Mouse (Mus musculus): Measurements from ENCODE around the gene Saa3.
"Not testable (repeated sequence)": the region's sequence is repeated elsewhere in the genome, so short reads cannot be mapped to it uniquely, and the experiment has no call there.

Gene Saa3

DNA sequence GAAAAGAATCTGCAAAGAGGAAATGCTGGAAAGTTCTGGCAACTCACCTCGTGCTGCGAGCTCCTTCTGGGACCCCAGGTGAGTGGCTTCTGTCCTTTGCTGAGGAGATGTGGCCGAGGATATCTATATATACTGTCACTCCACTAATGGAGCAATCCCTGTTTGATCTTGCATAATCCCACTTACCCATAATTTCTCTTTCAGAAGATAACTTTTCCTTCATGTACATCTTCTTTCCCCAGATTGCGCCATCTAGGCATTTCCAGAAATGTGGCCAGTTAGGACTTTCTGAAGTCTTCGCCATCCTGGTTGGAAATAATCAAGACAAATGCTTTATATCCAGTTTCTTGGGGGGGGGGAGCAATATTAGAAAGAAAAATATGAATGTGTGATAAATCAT lies at the start of gene Saa3:
Gene Saa3 (minus strand): TSS at position 101 of the 400 bp plus-strand sequence.
- no peak for DNase-seq (ENCODE audit: low read depth in 1 of 2, low spot score in 2 of 2)

DNA sequence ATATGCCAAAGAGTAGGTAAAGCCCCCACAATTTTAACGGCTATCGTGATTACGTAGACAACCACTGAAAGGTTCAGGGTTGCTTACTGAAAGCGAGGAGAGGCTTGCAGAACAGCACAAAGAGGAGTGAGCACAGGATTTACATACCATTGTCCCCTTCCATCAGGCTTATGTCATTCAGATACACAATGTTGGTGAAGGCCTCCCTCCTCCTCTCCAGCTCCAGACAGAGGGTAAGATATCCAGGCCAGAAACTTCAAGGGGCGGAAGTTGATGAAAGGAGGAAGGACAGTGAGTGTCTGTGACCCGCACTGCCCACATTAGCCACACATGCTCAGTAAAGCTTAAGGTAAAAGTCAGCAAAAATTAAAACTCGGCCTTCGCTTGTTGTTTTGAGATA lies 49.2 kb upstream of the Saa3 start:
- DNase-seq (ENCODE audit: low read depth in 1 of 2, low spot score in 2 of 2) = no peak

GRCm38 (mm10) chr7:46762601-46763000 lies 47.1 kb upstream of the Saa3 start:
- DNase-seq (ENCODE audit: low read depth in 1 of 2, low spot score in 2 of 2) = no peak

DNA sequence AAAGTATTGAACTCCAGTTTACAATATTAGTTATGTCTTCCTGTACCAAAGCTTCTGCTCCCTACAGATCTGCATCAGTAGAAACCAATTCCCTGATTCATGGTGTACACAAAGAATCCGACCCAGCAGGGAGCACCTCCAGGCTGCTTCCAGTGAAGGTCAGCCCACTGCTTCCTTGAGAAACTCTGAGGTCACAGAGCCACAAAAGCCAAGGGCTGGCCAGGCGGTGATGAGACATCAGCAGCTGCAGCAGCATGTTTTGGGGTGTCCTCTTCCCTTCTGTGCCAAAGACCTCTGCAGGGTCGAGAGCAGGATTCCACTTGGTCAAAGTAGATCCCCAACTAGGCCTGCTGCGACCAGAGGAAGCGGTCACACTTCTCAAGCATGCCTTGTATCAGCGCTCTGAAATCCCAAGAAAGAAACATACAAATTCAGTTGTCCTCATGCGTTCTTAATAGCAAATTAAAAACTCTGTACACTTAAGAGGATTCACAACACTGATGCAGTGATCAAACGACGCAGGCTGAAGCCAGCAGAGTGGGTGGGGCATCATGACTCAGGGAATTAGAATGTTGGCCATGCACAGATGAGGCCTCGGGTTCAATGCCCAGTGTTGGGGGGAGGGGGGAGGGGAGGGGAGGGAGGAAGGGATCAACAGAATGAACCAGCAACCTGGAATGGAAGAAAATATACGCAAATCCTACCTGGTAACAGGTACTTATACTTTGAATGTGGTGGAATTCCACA lies 45.7 kb upstream of the Saa3 start:
- DNase-seq (ENCODE audit: low read depth in 1 of 2, low spot score in 2 of 2) = no peak

DNA sequence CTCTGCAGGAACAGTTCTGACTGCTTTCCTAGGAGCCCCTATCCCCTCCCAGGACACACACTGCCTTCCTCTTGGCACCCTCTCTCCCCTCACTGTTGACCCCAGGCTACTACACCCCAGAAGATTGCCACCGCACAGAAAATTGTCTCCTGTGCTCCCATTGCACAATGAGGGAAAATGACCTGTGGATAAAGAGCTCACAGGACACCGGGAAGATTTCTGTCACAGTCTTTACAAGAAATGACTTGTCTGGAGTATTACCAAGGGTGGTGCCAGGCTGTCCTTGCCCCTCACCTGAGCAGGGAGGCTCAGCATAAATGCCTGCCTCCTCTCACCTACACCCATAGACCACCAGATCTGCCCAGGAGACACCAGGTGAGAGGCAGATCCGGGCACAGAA lies 36.0 kb upstream of the Saa3 start, which contains the start of gene Saa2:
Gene Saa2 (plus strand): TSS at position 301 of the 400 bp plus-strand sequence.
- no peak for DNase-seq (ENCODE audit: low read depth in 1 of 2, low spot score in 2 of 2)

- no peak for DNase-seq (ENCODE audit: low read depth in 1 of 2, low spot score in 2 of 2)
These were observed 33.0 kb upstream of the Saa3 start for GRCm38 (mm10) chr7:46748459-46748858.

DNA sequence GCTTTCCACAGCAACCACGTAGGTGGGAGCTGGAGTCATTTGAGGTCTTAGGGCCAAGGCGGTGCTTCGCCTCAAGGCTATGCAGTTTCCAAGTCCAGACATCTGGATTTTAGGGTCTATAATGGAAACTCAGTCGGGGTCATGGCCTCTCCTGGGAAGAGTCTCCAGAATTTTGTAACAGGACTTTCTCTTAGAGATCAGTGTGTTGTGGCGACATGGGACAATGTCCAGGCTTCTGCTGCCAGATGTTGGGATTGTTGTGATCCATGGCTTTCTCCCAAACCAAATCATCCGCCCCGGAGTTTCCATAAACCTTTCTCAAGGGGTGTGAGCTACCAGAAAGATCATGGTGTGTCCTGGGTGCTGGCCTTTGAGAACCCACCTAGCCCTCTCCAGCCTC lies 30.9 kb upstream of the Saa3 start:
- DNase-seq (ENCODE audit: low read depth in 1 of 2, low spot score in 2 of 2) = no peak

DNA sequence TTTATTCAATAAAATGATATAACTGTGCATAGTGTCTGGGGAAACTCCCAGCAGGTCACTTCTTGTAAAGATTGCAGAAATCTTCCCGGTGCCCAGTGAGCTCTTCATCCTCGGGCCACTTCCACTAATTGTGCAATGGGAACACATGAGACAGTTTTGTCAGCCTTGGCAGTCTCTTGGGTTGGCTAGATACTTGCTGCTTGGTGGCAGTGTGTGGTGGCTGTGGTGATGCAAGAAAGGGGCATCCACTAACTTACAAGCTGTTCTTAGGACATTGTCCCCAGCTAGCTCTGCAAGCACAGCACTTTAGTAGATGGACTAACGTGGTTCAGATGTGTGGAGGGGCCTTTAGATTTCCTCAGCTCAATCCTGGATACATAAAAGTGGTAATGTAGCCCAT lies 30.3 kb upstream of the Saa3 start:
- peak; percentile 6 to 16 for DNase-seq (ENCODE audit: low read depth in 1 of 2, low spot score in 2 of 2)

DNA sequence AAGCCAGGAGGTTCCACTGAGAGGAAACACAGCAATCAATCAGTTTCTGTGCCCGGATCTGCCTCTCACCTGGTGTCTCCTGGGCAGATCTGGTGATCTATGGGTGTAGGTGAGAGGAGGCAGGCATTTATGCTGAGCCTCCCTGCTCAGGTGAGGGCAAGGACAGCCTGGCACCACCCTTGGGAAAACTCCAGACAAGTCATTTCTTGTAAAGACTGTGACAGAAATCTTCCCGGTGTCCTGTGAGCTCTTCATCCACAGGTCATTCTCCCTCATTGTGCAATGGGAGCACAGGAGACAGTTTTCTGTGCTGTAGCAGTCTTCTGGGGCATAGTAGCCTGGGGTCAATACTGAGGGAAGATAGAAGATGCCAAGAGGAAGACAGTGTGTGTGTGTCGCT lies 27.4 kb upstream of the Saa3 start, which contains the start of gene Saa1:
Gene Saa1 (minus strand): TSS at position 101 of the 400 bp plus-strand sequence.
- DNase-seq (ENCODE audit: low read depth in 1 of 2, low spot score in 2 of 2) = not testable (repeated sequence)

DNA sequence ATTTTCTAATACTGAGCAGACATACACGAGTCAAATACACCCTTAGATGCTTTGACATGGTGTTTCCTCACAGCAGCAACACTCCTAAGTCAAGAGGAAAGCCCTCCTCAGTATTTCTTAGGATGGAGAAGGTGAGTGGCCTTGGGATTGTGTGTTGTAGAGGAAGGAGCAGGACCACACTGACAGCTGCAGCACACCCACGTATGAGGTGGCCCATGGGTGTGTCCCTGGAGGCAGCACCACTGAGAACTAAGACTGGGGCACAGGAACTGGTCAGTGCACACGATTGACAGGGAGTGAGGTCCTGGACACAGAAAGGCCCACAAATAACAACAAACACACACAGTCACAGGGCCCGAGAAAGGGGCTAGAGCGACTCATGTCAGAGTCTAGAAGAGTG lies 24.5 kb upstream of the Saa3 start:
- not testable (repeated sequence) for DNase-seq (ENCODE audit: low read depth in 1 of 2, low spot score in 2 of 2)

GRCm38 (mm10) chr7:46738561-46739460 lies 23.3 kb upstream of the Saa3 start:
- DNase-seq (ENCODE audit: low read depth in 1 of 2, low spot score in 2 of 2) = no peak

DNA sequence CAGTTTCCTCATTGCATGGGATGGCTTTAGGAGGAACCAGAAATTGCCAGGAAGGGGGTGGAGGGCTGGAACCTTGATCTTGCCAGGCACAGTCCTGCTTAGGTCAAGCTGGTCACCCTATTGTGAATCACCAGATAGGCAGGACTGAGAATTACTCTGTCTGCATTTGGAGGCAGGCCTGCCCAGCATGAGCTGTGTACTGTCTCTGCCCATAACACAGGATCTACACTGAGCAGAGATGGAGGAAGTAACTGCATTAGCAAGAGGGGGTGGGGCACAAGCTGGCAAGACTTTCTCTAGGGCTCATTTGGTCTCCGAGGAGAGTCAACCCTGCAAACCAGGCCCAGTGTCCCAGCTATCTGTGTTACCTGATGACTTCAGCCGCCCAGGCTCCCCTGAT lies 19.5 kb upstream of the Saa3 start:
- DNase-seq (ENCODE audit: low read depth in 1 of 2, low spot score in 2 of 2) = no peak

DNA sequence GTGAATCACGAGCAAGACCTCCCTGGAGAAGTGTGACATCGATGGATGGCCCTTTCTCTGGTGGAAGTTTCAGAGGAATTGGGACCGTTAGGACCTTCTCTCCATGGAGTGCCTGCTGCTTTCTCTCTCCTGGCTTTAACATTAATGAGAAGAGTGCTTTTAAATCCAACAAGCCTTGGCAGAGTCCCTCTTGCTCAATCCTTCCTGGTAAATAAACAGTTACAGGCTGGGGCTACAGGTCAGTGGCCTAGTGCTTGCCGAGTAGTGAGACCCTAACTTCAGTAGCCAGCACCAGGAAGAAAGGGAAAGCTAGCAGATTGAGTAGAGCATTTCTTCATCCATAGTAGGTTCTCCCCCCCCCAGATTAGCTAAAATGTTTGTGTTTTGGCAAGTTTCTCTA lies 17.0 kb upstream of the Saa3 start, which contains the start of gene Saa4:
Gene Saa4 (minus strand): TSS at position 146 of the 400 bp plus-strand sequence.
- no peak for DNase-seq (ENCODE audit: low read depth in 1 of 2, low spot score in 2 of 2)

GRCm38 (mm10) chr7:46727584-46727983 lies 12.1 kb upstream of the Saa3 start:
- DNase-seq (ENCODE audit: low read depth in 1 of 2, low spot score in 2 of 2) = no peak

DNA sequence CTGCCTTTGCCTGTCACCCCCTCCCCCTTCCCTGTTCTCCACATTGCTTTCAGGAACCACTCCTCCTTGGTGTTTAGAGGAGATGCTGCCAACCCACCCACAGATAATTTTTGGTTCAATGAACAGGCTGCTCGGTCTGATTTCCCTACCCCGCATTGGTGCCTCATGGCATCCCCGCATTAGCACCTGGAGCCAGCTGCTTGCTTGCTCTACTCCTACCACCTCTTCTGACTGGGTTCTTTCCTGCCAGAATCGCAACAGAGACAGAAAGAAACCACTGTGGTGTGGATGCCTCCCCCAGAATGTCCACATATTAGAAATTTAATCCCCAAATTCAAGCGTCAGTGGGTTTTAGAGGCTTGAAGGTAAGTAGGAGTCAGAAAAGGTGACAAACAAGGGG lies 8.9 kb upstream of the Saa3 start:
- no peak for DNase-seq (ENCODE audit: low read depth in 1 of 2, low spot score in 2 of 2)

- DNase-seq (ENCODE audit: low read depth in 1 of 2, low spot score in 2 of 2) = no peak
These were observed 8.3 kb upstream of the Saa3 start for GRCm38 (mm10) chr7:46723849-46724248.

DNA sequence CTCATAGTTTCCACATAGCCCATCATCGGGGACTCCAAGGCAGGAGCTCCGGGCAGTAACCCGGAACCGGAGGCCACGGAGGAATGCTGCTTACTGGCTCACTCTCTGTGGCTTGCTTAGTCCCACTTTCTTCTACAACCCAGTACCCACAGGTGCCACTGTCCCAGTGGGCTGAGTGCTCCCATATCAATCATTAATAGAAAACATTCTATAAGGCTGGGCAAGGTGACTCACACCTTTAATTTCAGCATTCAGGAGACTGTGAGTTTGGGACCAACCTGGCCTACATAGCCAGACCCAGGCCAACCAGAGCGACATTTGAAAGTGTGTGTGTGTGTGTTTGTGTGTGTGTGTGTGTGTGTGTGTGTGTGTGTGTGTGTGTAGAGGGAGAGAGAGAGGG lies 7.9 kb upstream of the Saa3 start:
- no peak for DNase-seq (ENCODE audit: low read depth in 1 of 2, low spot score in 2 of 2)

GRCm38 (mm10) chr7:46720460-46720859 lies 5.0 kb upstream of the Saa3 start:
- no peak for DNase-seq (ENCODE audit: low read depth in 1 of 2, low spot score in 2 of 2)

- no peak for DNase-seq (ENCODE audit: low read depth in 1 of 2, low spot score in 2 of 2)
These were observed 4.0 kb upstream of the Saa3 start for GRCm38 (mm10) chr7:46719526-46719925.

- no peak for DNase-seq (ENCODE audit: low read depth in 1 of 2, low spot score in 2 of 2)
These were observed 3.2 kb upstream of the Saa3 start for GRCm38 (mm10) chr7:46718591-46719270.

GRCm38 (mm10) chr7:46716897-46717296 lies 1.4 kb upstream of the Saa3 start:
- DNase-seq (ENCODE audit: low read depth in 1 of 2, low spot score in 2 of 2) = no peak

All from monocyte, adult 2 months (primary cell).